Mouse (Mus musculus): ENCODE results near the gene Gm43191.
"Not testable (repeated sequence)": the region's sequence is repeated elsewhere in the genome, so short reads cannot be mapped to it uniquely, and the experiment has no call there.

The Gm43191 gene

GRCm38 (mm10) chr3:116681160-116681559 is at the start of gene Gm43191:
TSS of gene Gm43191 (minus strand) at chr3:116681260.
- DNase-seq (ENCODE audit: low read depth, low spot score), result no peak

DNA sequence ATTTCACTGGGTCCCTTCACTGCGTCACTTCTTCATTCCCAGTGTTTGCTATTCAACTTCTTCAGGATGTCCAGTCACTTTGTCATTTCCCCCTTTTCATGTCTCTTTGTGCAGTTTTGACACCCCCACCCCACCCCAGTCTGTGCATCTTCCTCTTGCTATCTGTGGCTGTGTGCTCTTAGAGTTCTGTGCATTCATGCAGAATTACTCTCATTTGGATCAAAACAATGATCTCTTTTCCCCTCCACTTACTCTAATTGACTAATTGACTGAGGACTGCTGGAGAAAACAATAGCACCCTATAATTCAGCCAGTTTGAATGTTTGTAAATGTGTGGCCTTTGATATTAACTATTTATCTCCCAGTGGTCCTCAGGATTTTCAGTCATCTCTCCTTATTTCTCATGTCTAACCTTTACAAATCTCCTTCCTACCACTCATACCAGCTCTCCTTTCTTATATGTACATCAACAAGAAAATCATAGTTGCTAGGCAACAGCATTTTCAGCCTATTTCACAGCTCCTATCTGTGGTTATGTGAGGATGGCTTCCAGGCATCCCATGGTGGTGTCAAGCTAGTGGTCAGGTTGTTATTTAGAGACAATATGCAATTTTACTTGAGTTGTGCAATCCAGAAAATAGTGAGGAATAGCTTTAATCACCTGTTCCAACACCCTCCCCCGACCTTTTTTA is 48.6 kb upstream of the Gm43191 start:
- DNase-seq (ENCODE audit: low read depth, low spot score), result no peak

DNA sequence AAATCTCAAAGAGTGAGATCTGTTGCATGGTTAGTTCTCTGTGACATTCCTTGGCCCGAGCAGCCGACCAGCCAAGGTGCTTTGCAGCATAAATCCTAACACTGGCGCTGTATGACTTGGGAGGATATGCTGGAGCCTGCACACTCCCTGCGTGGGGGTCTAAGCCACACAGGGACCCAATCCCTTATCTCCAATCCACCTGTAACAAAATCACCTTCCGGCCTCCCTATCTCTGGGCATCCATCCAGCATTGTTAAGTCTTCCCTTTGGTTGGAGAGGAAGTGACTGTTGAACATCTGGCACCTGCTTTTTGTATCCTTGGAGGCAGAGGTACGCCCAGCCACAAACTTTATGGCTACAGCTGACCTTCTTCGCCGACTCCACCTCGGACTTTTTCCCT is 45.7 kb upstream of the Gm43191 start:
- no peak for DNase-seq (ENCODE audit: low read depth, low spot score)

DNA sequence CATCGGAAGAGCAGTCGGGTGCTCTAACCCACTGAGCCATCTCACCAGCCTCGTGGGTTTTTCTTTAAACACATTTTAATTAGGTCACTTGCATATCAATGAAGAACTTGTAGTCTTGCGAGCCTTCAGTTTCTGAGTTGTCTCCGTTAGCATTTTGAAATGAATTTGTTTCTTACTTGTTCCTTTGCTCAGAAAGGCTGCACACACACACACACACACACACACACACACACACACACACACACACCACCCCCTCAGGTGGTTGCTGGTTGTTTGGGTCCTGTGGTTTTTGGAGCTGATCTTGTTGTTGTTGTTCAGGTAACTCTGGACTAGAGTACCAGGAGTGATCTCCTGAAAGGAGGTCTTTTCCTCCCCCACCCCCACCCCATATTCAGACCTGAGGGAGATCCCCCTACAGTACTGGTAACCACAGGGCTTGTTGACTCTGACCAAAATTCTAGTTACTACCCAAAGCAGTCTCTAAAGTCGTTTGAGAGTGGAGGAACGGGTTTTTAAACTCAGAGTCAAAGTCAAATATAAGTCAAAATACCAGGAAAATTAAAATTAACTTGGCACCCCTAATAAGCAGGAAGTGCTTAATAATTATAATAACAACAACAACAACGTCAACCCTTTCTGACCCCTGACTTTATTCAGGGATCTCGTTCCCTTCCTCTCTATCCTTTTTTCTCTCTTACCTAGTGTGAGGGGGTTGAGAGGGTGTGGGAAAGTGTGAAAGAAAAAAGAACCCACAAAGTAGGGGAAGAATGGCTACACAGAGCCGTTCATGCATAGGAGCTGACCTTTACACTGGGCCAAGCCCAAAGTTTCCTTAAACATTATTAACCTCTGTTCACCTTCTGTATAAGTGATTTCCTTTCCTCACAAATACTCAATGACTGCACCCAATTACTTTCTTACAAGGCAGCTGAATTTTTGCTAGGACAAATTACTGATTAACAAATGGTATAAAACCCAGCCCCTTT is 42.7 kb upstream of the Gm43191 start:
- no peak for DNase-seq (ENCODE audit: low read depth, low spot score)

- no peak for DNase-seq (ENCODE audit: low read depth, low spot score)
These were observed 41.9 kb upstream of the Gm43191 start for GRCm38 (mm10) chr3:116722980-116723379.

- no peak for DNase-seq (ENCODE audit: low read depth, low spot score)
These were observed 37.9 kb upstream of the Gm43191 start for GRCm38 (mm10) chr3:116718951-116719350.

DNA sequence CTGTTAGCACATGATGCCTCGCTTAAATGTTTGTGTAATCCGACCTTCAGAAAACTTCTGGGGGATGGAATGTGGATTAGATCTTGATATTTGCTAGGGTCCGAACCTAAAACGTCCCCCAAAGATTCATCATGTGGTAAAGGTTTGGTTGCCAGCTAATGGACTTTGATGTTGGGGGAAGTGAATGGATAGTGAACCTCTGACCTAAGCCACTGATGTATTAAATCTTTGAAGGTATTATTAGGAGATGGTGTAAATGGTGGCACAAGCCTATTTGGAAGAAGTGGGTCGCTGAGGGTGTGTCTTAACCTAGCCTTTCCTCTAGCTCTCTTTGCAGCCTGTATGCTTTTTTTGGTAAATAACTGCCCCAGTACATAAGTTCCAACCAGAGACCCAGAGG is 32.0 kb upstream of the Gm43191 start:
- DNase-seq (ENCODE audit: low read depth, low spot score), result no peak

GRCm38 (mm10) chr3:116712436-116712881 is 31.4 kb upstream of the Gm43191 start, which contains the start of gene Slc35a3:
TSS of gene Slc35a3 (minus strand) at chr3:116712831.
- DNase-seq (ENCODE audit: low read depth, low spot score), result peak; percentile 32

DNA sequence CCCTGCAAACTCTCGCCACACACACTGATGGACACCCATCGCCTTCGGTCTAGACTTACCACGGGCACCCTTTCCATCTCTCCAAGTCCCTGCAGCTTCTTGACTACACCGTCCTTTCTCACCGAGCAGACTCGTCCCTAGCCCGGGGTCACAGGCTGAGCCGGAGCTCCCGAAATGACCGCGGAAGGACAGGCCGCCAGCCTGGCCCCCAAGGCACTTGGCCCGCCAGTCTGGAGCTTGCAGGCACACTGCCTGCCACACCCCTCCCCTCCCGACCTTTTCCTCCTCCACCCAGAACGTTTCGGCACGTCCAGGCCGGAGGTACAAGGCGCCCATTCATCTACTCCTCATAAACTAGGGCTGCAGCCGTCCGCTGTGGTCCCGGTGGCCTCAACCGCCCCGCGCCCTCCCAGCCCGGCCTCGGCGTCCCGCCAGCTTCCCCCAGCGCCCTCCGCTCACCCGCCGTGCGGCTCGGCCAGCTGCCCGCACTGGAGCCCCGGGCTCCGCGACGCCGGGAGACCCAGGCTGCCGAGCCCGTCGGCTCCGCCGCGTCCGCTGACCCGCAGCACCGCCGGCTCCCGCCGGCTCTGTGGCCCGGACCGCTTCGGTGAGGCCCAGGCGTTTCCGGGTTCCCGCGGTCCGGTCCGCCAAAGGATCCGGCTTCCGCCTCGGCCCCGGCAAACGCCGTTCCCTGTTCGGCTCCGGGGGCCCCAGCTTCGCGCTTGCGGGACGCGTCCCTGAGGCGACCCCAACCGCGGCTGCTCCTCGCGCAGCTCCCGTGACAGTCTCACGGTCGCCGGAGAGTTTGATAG is 30.8 kb upstream of the Gm43191 start:
- DNase-seq (ENCODE audit: low read depth, low spot score), result no peak

GRCm38 (mm10) chr3:116710941-116711340 is 29.9 kb upstream of the Gm43191 start:
- DNase-seq (ENCODE audit: low read depth, low spot score), result no peak

DNA sequence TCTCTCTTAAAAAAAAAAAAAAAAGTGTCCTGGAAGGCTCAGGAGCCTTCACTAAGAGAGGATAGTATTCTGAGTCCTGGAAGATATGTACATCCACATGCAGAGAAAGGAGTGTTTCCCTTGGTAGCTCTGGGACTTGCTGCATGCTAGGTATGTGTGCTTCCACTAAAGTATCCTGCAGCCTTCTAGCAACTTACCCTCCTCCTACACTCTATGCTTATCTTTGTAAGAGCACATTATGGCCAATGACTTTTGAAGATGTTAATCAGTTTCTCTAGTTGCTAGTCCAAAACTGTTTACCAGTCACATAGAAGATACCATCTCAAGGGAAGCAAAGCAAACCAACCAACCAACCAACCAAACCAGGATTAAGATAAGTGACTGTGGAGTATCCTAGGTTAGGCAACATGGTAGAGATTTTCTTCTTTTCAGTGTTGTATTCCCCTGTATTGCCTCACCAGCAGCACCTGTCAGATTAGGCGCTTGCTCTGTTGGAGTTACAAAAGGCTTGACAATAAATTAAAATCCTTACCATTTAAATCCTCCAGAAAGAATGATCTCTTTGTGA is 24.7 kb upstream of the Gm43191 start:
- no peak for DNase-seq (ENCODE audit: low read depth, low spot score)

GRCm38 (mm10) chr3:116703835-116704234 is 22.8 kb upstream of the Gm43191 start:
- no peak for DNase-seq (ENCODE audit: low read depth, low spot score)

- no peak for DNase-seq (ENCODE audit: low read depth, low spot score)
These were observed 21.7 kb upstream of the Gm43191 start for GRCm38 (mm10) chr3:116702647-116703272.

- DNase-seq (ENCODE audit: low read depth, low spot score), result no peak
These were observed 20.5 kb upstream of the Gm43191 start for GRCm38 (mm10) chr3:116701601-116702000.

- no peak for DNase-seq (ENCODE audit: low read depth, low spot score)
These were observed 17.7 kb upstream of the Gm43191 start for GRCm38 (mm10) chr3:116698786-116699185.

- no peak for DNase-seq (ENCODE audit: low read depth, low spot score)
These were observed 14.6 kb upstream of the Gm43191 start for GRCm38 (mm10) chr3:116695666-116695985.

DNA sequence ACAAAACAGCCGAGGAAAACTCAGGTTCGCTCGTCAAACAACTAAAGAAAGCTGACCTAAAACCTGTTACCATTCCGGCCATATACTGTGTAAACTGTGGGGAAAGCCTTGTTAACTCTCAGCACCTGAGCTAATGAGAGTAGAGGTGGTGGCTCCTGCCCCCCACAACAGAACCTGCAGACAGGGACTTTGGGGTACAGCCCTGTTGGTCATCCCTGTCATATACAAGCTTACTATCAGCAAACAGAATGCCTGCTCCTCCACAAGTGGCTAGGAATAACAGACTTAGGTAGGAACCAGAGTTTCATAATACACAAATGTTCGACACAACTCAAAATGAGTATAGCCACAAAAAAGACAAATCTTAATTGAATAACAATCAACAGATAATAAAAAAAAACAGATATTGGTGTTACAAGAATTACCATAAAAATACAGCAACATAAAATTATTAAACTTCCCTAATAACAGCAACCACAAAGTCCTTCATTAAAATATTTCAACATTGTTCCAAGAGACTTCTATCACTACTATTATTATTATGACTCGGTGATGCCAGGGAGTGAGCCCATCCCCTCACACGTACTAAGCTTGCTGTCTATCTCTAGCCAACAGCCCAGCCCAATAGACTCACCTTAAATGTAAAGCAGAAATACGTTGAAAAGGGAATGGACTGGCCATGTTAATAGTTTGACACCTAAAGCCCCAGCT is 14.1 kb upstream of the Gm43191 start:
- DNase-seq (ENCODE audit: low read depth, low spot score), result no peak

GRCm38 (mm10) chr3:116694312-116694711 is 13.3 kb upstream of the Gm43191 start:
- DNase-seq (ENCODE audit: low read depth, low spot score), result no peak

DNA sequence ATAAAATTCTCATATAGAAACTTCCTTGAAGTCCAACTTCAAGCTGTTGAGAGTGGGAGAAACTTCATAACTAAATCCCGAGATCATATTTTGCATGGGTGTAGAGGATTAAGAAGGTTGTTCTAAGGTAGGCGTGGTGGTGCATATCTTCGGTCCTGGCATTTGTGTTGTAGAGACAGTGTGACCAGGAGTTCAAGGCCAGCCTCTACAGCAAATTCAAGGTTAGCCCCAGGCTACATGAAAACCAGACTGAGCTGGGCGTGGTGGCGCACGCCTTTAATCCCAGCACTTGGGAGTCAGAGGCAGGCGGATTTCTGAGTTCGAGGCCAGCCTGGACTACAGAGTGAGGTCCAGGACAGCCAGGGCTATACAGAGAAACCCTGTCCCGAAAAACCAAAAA is 16.8 kb downstream of the Gm43191 start:
- not testable (repeated sequence) for DNase-seq (ENCODE audit: low read depth, low spot score)

GRCm38 (mm10) chr3:116662463-116662863 is 18.6 kb downstream of the Gm43191 start, which contains the start of gene Mfsd14a:
TSS of gene Mfsd14a (minus strand) at chr3:116662677.
- peak; percentile 88 for DNase-seq (ENCODE audit: low read depth, low spot score)
